Mouse (Mus musculus): ENCODE data around the gene Hic1. TPM values are rescaled to one million over a fixed set of nuclear protein-coding genes. Genes with fewer than 3 reads are reported as not detected.

The Hic1 gene
- polyA plus RNA-seq (2015; fragmentation: Nextera tagmentation; extraction: Ambion mirVana), result 1.9 and 2.2 TPM in 2 replicates

DNA sequence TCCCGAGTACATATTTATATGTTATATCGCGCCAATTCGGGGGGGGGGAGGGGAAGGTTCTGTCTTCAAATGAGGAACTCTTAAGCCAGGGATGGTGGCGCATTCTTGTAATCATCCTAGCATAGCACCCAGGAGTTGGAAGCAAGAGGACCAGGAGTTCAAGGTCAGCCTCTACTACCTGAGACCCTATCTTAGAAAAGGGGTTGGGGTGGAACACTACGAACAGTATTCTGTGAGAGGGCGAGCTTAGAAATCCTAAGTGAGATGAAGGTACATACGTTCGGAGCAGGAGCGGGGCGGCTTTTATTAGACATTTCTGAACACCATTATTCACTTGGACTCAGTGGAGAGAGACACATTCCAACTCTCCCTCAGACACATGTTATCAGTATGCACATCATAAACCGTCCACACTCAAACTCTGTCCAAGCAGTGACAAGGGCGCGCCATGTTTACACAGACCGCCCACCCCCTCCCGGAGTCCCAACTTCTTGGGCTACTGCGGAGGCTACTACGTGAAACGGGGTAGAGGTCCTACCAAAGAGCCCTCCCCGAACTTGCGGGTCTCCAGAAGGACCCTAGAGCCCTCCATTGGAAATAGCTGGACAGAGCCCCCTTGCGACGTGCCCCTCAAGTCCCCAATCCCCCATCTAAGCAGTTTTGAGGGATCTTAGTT, at the start of gene Hic1:
Hic1 (minus strand) TSS at position 115 of the 676 bp plus-strand sequence.
- H3K27me3 ChIP-seq (replicated peaks; ENCODE audit: control insufficient read depth, insufficient read depth, low read length), result peaks cover 38% of the 10 kb centered on the region

DNA sequence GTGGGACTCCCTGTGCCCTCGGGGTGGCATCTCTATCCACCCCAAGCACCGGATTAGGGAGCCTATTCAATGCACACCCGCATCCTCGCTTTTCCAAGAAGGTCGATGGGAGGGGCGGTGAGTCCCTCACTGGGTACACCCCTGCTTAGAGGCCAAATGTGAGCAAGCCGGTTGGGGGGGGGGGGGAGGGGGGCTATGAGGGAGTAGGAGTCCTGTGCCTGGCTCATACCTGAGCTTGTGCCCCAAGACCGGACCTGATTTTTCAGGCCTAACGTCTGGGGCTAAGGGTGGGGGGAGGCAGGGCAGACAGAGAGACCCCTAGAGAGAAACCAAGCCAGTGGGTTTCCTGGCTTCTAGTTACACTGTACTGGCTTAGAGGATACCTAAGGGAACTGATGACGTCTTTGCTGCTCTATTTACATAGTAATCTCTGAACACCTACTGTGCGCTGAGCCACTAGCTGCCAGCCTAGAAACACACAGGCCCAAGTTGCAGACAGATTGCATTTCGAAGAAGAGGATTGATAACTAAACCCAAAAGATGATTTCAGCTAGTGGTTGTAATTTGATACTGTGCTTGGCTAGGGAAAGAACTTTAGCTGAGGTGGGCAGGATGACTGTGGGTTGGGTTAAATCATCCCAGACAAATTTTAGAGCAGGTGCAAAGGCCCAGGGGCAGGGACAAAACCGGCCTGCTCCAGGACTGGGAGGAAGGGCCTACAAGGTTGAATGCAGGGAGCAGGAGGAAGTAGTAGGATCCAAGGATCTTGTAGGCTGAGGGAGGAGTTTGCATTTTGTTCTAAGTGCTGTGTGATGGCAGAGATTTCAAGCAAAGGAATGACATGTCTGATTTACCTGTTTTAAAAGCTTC, 45.0 kb upstream of the Hic1 start:
- no peaks in the 10 kb centered on the region for H3K27me3 ChIP-seq (replicated peaks; ENCODE audit: control insufficient read depth, insufficient read depth, low read length)
- peak overlapping the region; percentile 62 for H3K9ac ChIP-seq (ENCODE audit: low read depth, low read length)
- peak; percentile 41 for ATAC-seq
- H3K9me3 ChIP-seq (ENCODE audit: control insufficient read depth, low read length), result no peaks in the 10 kb centered on the region
- peak overlapping the region; percentile 35 for H3K4me3 ChIP-seq (ENCODE audit: low read length)
- H3K36me3 ChIP-seq (ENCODE audit: control insufficient read depth, insufficient read depth, low read length), result no peaks in the 10 kb centered on the region
- H3K27ac ChIP-seq (ENCODE audit: low read depth, low read length), result 0 out of 2 replicates have a peak overlapping the region, but pooled peaks have one; percentile 23
- H3K4me2 ChIP-seq (ENCODE audit: low read length), result peak overlapping the region; percentile 60
- 20% methylated on average over 12 of the region's 13 CpGs for WGBS
- peaks cover 17% of the 10 kb centered on the region for H3K4me1 ChIP-seq (ENCODE audit: control insufficient read depth, insufficient read depth, low read depth, low read length)

More for the DNA sequence above, at the start of gene Hic1:
- Histone ChIP-seq H3K36me3 (ENCODE audit: control insufficient read depth, insufficient read depth, low read length) (no peaks in the 10 kb centered on the region), H3K9me3 (ENCODE audit: control insufficient read depth, low read length) (no peaks in the 10 kb centered on the region), H3K4me1 (ENCODE audit: control insufficient read depth, insufficient read depth, low read depth, low read length) (peaks cover 46% of the 10 kb centered on the region), H3K9ac (ENCODE audit: low read depth, low read length) (peak within 1 kb of the TSS; percentile 65), H3K27ac (ENCODE audit: low read depth, low read length) (peak within 1 kb of the TSS; percentile 66), H3K4me3 (ENCODE audit: low read length) (peak within 1 kb of the TSS; percentile 48), H3K4me2 (ENCODE audit: low read length) (peak within 1 kb of the TSS; percentile 92)
- WGBS, result 4% methylated on average over 23 of the region's 23 CpGs
- ATAC-seq, result peak; percentile 1; the same call in 1 of the 2 replicates

DNA sequence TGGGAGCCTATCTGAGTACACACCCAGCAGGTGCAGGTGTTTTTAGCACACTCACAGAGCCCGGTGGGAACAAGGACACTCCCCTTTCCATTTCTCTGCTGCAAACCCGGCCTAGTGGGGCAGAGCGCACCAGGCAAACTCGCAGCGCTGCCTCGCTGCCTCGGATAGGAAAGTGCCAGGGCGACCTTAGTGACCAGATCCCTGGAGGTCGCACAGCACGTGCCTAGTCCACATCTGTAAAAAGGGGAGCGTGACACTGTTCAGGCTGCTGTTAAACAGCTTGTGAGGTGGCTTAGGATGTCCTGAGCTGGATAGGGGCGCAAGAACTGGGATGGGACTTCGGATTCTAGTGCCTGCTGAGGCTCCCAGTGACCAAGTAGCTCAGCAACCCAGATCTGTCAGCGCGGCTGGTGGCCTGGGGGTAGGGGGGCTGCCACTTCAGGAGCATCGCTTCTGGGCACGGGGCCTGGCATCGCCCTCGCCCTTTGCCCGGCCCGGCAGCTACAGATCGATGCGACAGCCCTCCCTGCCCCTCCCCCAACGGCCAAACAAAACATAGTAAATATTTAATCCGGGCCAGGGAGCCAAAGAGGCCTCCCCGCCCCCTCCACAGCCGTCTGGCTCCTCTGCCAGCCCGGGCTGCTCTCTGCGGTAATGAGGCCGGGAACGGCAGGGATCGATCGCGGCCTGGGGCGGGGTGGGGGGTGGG, 44.2 kb upstream of the Hic1 start:
- H3K9me3 ChIP-seq (ENCODE audit: control insufficient read depth, low read length), result no peaks in the 10 kb centered on the region
- H3K36me3 ChIP-seq (ENCODE audit: control insufficient read depth, insufficient read depth, low read length), result no peaks in the 10 kb centered on the region
- peaks cover 17% of the 10 kb centered on the region for H3K4me1 ChIP-seq (ENCODE audit: control insufficient read depth, insufficient read depth, low read depth, low read length)
- no peaks in the 10 kb centered on the region for H3K27me3 ChIP-seq (replicated peaks; ENCODE audit: control insufficient read depth, insufficient read depth, low read length)
- 5% methylated on average over 33 of the region's 35 CpGs for WGBS
- peak overlapping the region; percentile 60 for H3K4me2 ChIP-seq (ENCODE audit: low read length)
- peak; percentile 55 for ATAC-seq
- no peak overlapping the region; the same call in 1 of the 2 replicates for H3K27ac ChIP-seq (ENCODE audit: low read depth, low read length)
- peak overlapping the region; percentile 62 for H3K9ac ChIP-seq (ENCODE audit: low read depth, low read length)
- peak overlapping the region; percentile 35 for H3K4me3 ChIP-seq (ENCODE audit: low read length)

DNA sequence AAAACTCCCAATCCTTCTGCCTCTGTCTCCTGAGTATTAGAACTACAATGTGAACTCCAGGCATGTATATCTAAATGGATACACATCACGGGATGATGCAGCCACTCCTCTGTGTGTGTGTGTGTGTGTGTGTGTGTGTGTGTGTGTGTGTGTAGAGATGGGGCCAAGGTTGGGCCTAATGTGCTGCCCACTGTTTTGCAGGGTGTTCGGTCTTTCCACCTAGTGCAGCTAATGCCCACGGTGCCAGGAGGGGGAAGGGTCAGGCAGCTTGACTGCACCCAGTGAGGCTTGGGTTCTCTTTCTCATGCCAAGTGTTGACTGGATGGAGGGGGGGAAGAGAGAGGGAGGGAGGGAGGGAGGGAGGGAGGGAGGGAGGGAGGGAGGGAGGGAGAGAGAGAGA, 43.6 kb upstream of the Hic1 start:
- H3K4me1 ChIP-seq (ENCODE audit: control insufficient read depth, insufficient read depth, low read depth, low read length), result peaks cover 17% of the 10 kb centered on the region
- no peak overlapping the region for H3K9ac ChIP-seq (ENCODE audit: low read depth, low read length)
- no peak for ATAC-seq
- 0 out of 2 replicates have a peak overlapping the region, but pooled peaks have one; percentile 24 for H3K27ac ChIP-seq (ENCODE audit: low read depth, low read length)
- WGBS, result 47% methylated on average over 3 of the region's 3 CpGs
- H3K36me3 ChIP-seq (ENCODE audit: control insufficient read depth, insufficient read depth, low read length), result no peaks in the 10 kb centered on the region
- H3K27me3 ChIP-seq (replicated peaks; ENCODE audit: control insufficient read depth, insufficient read depth, low read length), result no peaks in the 10 kb centered on the region
- no peak overlapping the region for H3K4me2 ChIP-seq (ENCODE audit: low read length)
- no peak overlapping the region for H3K4me3 ChIP-seq (ENCODE audit: low read length)
- H3K9me3 ChIP-seq (ENCODE audit: control insufficient read depth, low read length), result no peaks in the 10 kb centered on the region

- Histone ChIP-seq H3K9ac (ENCODE audit: low read depth, low read length) (no peak overlapping the region), H3K9me3 (ENCODE audit: control insufficient read depth, low read length) (no peaks in the 10 kb centered on the region), H3K36me3 (ENCODE audit: control insufficient read depth, insufficient read depth, low read length) (no peaks in the 10 kb centered on the region), H3K4me1 (ENCODE audit: control insufficient read depth, insufficient read depth, low read depth, low read length) (peaks cover 17% of the 10 kb centered on the region), H3K27ac (ENCODE audit: low read depth, low read length) (peak overlapping the region; percentile 61; the same call in 1 of the 2 replicates), H3K4me3 (ENCODE audit: low read length) (no peak overlapping the region), H3K27me3 (replicated peaks; ENCODE audit: control insufficient read depth, insufficient read depth, low read length) (no peaks in the 10 kb centered on the region), H3K4me2 (ENCODE audit: low read length) (no peak overlapping the region)
- 39% methylated on average over 8 of the region's 8 CpGs for WGBS
- ATAC-seq, result peak; percentile 21; the same call in 1 of the 2 replicates
Measured at GRCm38 (mm10) chr11:75212031-75212667, 42.8 kb upstream of the Hic1 start.

DNA sequence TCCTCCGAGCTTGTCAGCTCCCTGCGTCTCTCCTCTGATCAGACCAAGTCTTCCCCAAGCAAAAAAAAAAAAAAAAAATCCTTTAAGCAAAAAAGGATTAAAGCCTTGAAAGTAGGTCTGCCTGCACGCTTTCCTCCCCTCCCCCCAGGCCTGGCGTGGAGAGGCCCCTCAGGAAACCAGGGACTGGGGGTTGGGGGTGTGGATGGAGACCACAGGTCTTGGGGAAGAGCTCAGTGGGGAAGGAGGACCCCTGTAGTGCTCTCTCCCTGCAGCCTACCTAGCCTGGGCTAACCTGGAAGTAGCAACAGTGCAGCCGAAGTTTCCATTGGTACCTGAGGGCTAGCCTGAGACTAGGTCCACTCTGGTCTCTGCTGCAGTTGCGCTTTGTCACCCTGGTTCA, 41.4 kb upstream of the Hic1 start:
- WGBS, result 64% methylated on average over 6 of the region's 6 CpGs
- Histone ChIP-seq H3K36me3 (ENCODE audit: control insufficient read depth, insufficient read depth, low read length) (no peaks in the 10 kb centered on the region), H3K9me3 (ENCODE audit: control insufficient read depth, low read length) (no peaks in the 10 kb centered on the region), H3K27ac (ENCODE audit: low read depth, low read length) (no peak overlapping the region), H3K4me3 (ENCODE audit: low read length) (no peak overlapping the region), H3K4me2 (ENCODE audit: low read length) (no peak overlapping the region), H3K9ac (ENCODE audit: low read depth, low read length) (no peak overlapping the region), H3K4me1 (ENCODE audit: control insufficient read depth, insufficient read depth, low read depth, low read length) (peaks cover 17% of the 10 kb centered on the region), H3K27me3 (replicated peaks; ENCODE audit: control insufficient read depth, insufficient read depth, low read length) (no peaks in the 10 kb centered on the region)
- ATAC-seq, result no peak

DNA sequence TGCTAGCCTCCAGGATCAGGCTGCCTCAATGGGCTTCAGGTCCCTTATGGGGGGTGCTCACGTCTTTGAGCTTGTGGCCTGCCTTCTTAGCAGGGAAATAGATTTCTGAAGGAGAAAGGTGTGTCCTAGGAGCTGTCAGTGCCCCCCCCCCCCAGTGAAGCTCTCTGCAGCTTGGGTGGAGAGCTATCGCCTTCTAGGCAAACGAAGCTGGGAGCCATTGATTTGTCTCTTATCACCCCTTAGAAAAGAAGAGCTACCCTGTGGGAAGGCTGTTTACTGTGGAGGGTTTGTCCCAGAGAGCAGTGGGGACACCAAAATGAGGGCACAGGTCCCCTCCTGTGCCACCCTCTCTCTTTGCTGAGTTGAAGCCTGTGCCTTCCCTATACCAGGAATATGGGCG, 40.8 kb upstream of the Hic1 start:
- Histone ChIP-seq H3K4me3 (ENCODE audit: low read length) (no peak overlapping the region), H3K4me2 (ENCODE audit: low read length) (no peak overlapping the region), H3K4me1 (ENCODE audit: control insufficient read depth, insufficient read depth, low read depth, low read length) (peaks cover 17% of the 10 kb centered on the region), H3K9me3 (ENCODE audit: control insufficient read depth, low read length) (no peaks in the 10 kb centered on the region), H3K27me3 (replicated peaks; ENCODE audit: control insufficient read depth, insufficient read depth, low read length) (no peaks in the 10 kb centered on the region), H3K36me3 (ENCODE audit: control insufficient read depth, insufficient read depth, low read length) (no peaks in the 10 kb centered on the region), H3K27ac (ENCODE audit: low read depth, low read length) (no peak overlapping the region), H3K9ac (ENCODE audit: low read depth, low read length) (no peak overlapping the region)
- no peak for ATAC-seq
- 66% methylated on average over 4 of the region's 4 CpGs for WGBS

GRCm38 (mm10) chr11:75209363-75209762, 40.0 kb upstream of the Hic1 start:
- Histone ChIP-seq H3K36me3 (ENCODE audit: control insufficient read depth, insufficient read depth, low read length) (no peaks in the 10 kb centered on the region), H3K4me1 (ENCODE audit: control insufficient read depth, insufficient read depth, low read depth, low read length) (peaks cover 17% of the 10 kb centered on the region), H3K9ac (ENCODE audit: low read depth, low read length) (no peak overlapping the region), H3K4me2 (ENCODE audit: low read length) (no peak overlapping the region), H3K27me3 (replicated peaks; ENCODE audit: control insufficient read depth, insufficient read depth, low read length) (no peaks in the 10 kb centered on the region), H3K9me3 (ENCODE audit: control insufficient read depth, low read length) (no peaks in the 10 kb centered on the region), H3K27ac (ENCODE audit: low read depth, low read length) (no peak overlapping the region), H3K4me3 (ENCODE audit: low read length) (no peak overlapping the region)
- 69% methylated on average over 4 of the region's 4 CpGs for WGBS
- ATAC-seq, result no peak

All from hindbrain, embryonic 16.5 days (tissue).